In genomic region chr10:121584033-121584432, GRCm38 (mm10) we compare ENCODE assay signal across 31 mouse cellular contexts. TPM values are rescaled to one million over a fixed set of nuclear protein-coding genes. Genes with fewer than 3 reads are reported as not detected.
"Had no signal": no experiment of that assay in that cellular context is flagged by ENCODE, and none has a peak within 500 bp of the region (broad histone marks: within the 10 kb centered on the region; RNA-seq: fewer than 3 reads in every experiment).

No protein-coding gene starts in this region.

- DNase-seq: gastrocnemius, adult 2 months; gastrocnemius, postnatal 10 days; gastrocnemius, postnatal 25 days; heart, adult 2 months; heart, postnatal 10 days; heart, postnatal 4 days; kidney, adult 18-20 months; kidney, adult 8-10 months; kidney, postnatal 10 days; kidney, postnatal 25 days; kidney, postnatal 4 days; layer of hippocampus, adult 9-11 months; layer of hippocampus, postnatal 36 days; liver; liver, embryonic 13.5 days had no signal

- H3K27ac ChIP-seq: gastrocnemius, adult 2 months; heart, adult 2 months; hindbrain, embryonic 10.5 days; hindbrain, embryonic 12.5 days; hindbrain, embryonic 14.5 days; intestine, embryonic 15.5 days; left cerebral cortex, adult 2 months; limb, embryonic 10.5 days; limb, embryonic 12.5 days; liver, embryonic 13.5 days; liver, embryonic 15.5 days had no signal

- ATAC-seq: hindbrain, embryonic 16.5 days; inflammation-experienced regulatory T-cells, adult 6 months; intestine, embryonic 15.5 days; intestine, postnatal 0 days had no signal

- H3K9ac ChIP-seq: heart, embryonic 12.5 days; hindbrain, embryonic 12.5 days; hindbrain, embryonic 14.5 days; intestine, embryonic 15.5 days; limb, embryonic 12.5 days; liver, embryonic 13.5 days; liver, embryonic 15.5 days had no signal

- H3K27me3 ChIP-seq: heart, embryonic 12.5 days; hindbrain, embryonic 12.5 days; intestine, embryonic 15.5 days; limb, embryonic 12.5 days; liver, embryonic 13.5 days; liver, embryonic 15.5 days had no signal

- H3K9me3 ChIP-seq: heart, embryonic 12.5 days; hindbrain, embryonic 10.5 days; hindbrain, embryonic 12.5 days; intestine, embryonic 15.5 days; limb, embryonic 10.5 days; limb, embryonic 12.5 days; liver, embryonic 13.5 days; liver, embryonic 15.5 days had no signal

- H3K4me2 ChIP-seq: heart, embryonic 12.5 days; hindbrain, embryonic 12.5 days; hindbrain, embryonic 14.5 days; intestine, embryonic 15.5 days; limb, embryonic 12.5 days; liver, embryonic 11.5 days; liver, embryonic 13.5 days had no signal

- H3K4me3 ChIP-seq: gastrocnemius, adult 2 months; heart, adult 2 months; heart, embryonic 12.5 days; hindbrain, embryonic 10.5 days; hindbrain, embryonic 12.5 days; intestine, embryonic 15.5 days; left cerebral cortex, adult 2 months; limb, embryonic 10.5 days; limb, embryonic 12.5 days; liver, embryonic 13.5 days; liver, embryonic 15.5 days had no signal

RNA-seq across cellular contexts. Expression of gene D930020B18Rik, which starts 57.4 kb away (rescaled TPM):
- total RNA-seq: gastrocnemius, adult 2 months; gastrocnemius, postnatal 10 days; gastrocnemius, postnatal 25 days; gastrocnemius, postnatal 4 days; heart, adult 2 months; heart, postnatal 10 days; heart, postnatal 25 days; heart, postnatal 4 days had no signal
- polyA plus RNA-seq: heart, adult 2 months; heart, embryonic 14.5 days; hindbrain, embryonic 10.5 days; liver, embryonic 11.5 days; liver, embryonic 13.5 days; liver, embryonic 15.5 days had no signal
